Mouse (Mus musculus) urinary bladder, postnatal 10 days (tissue): ENCODE measurements at regions not wholly inside any gene's neighbourhood (a gene's known extent, or its start where the extent isn't known, plus 50 kb on each side); places are given as distances from the start of the nearest gene placed in this dataset.
"Not testable (repeated sequence)": the region's sequence is repeated elsewhere in the genome, so short reads cannot be mapped to it uniquely, and the experiment has no call there.

Experiments used
- DNase-seq: peaks from one replicate; pipeline ENCODE4 v3.0.0; 2022; ENCODE audit warnings: low spot score

DNA sequence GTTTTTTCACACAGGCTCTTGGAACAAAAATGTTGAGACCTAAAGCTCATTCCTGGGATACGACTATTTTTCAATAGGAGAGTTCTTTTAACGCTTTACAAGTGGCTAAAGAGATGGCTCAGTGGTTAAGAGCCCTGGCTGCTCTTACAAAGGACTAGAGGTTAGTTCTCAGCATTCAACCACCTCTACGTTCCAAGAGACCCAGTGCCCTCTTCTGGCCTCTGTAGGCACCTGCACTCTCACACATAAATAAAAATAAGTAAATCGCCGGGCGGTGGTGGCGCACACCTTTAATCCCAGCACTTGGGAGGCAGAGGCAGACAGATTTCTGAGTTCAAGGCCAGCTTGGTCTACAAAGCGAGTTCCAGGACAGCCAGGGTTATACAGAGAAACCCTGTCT lies 70.5 kb upstream of the Rad23b start:
- not testable (repeated sequence) for DNase-seq

- DNase-seq: no peak
Measured at GRCm38 (mm10) chr4:55280706-55281105, 69.1 kb upstream of the Rad23b start.

DNA sequence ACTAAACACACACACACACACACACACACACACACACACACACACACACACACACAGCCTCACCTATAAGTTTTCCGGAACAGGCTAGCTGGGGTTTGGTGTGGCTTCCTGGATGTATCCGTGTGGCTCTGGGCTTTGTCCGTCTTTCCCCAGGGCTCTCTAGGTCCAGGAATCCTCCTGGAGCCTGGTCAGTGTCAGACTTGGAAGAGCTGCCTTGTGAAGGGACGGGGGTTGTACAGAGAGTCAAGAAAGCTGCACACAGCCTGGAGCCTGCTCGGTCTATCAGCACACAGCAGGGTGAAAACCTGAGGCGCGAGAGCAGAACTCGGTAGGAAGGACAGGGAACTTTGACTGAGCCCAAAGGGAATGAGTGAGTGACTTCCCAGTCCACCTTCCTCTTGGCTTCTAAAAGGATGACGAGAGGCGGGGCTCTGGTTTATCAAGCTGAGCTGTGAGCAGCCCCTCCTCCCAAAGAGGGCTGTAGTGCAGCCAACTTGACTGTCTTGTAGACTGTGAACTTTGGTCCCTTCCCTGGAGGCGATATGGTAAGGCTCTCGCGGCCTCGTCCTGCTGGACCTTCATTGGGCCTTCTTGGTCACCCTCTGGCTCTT lies 68.3 kb upstream of the Rad23b start:
- no peak for DNase-seq

- DNase-seq: no peak
Measured at GRCm38 (mm10) chr4:55282474-55282873, 67.4 kb upstream of the Rad23b start.

GRCm38 (mm10) chr4:55284722-55285225 lies 65.1 kb upstream of the Rad23b start:
- DNase-seq: no peak

DNA sequence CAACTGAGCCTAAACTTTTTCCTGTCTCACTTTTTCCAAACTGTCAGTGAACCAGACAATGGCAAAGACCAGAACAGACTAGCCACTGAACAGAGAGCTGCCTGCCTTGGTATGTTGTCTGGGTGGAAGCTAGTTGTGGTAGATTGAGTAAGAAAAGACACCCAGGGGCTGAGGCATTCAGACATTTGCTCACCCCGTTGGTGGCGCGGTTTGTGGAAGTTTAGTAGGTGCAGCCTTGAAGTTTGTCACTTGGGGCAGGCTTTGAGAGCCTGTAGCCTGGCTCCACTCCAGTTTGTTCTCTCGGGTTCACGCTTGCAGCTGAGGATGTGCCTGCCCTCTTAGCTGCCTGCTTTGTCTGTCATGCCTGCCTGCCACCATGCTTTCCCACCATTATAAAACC lies 64.2 kb upstream of the Rad23b start:
- DNase-seq: no peak

DNA sequence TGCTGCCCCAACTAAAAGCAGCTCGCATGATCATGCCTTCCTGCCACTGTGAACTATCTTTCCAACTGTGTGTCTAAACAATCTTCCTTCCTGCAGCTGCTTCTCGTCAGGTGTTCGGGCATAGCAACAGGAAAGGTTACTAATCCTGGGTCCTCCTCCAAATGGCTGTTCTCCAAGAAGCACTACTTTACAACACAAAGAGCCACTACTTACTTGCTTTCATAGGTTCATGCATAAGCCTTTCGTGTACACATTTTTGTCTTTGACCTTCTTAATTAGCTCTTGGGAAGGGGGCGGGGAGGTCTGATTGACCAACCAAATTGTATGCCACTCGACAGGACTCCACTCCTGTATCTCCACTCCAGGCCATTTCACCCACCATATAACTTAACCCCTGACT lies 61.4 kb upstream of the Rad23b start:
- DNase-seq: no peak

GRCm38 (mm10) chr4:55292277-55292676 lies 57.6 kb upstream of the Rad23b start:
- DNase-seq: no peak

GRCm38 (mm10) chr4:55292701-55293100 lies 57.1 kb upstream of the Rad23b start:
- DNase-seq: no peak

- DNase-seq: no peak
Measured at GRCm38 (mm10) chr4:55293347-55294079, 56.3 kb upstream of the Rad23b start.

DNA sequence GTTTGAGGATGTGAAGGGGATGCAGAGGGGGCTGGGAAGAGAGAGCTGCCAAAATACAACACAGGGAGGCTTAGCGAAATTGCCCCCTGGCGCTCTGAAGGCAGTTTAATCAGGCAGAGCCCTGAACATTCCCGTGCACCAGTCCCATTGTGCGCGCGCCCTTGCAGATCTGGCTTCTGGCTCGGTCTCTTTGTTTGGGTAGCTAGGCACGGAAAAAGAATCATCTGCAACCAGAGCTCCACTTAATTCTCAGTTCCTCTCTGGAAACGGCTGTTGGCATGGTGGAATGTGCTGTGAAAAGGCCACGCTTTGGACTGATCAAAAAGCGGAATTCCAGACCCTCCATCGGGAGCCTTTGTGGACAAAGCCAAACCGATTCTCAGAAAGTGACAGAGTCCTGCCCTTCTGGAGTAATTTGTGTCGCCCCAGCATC lies 55.6 kb upstream of the Rad23b start:
- no peak for DNase-seq

GRCm38 (mm10) chr4:55297841-55298240 lies 52.0 kb upstream of the Rad23b start:
- DNase-seq: no peak
